Mouse (Mus musculus) right cerebral cortex, adult 18-20 months (tissue): ENCODE results near the gene Cst3.

ENCODE experiments used
- DNase-seq: peaks from one replicate; pipeline ENCODE4 v3.0.0; 2022; ENCODE audit warnings: mixed read lengths

Cst3 gene

GRCm38 (mm10) chr2:148856630-148857400 lies 18.7 kb downstream of the Cst3 start:
- DNase-seq: no peak

GRCm38 (mm10) chr2:148851116-148851906 lies 24.2 kb downstream of the Cst3 start:
- DNase-seq: peak; percentile 78

GRCm38 (mm10) chr2:148839224-148839623 lies 36.3 kb downstream of the Cst3 start:
- no peak for DNase-seq

GRCm38 (mm10) chr2:148838075-148838777 lies 37.3 kb downstream of the Cst3 start:
- DNase-seq: no peak

GRCm38 (mm10) chr2:148834912-148835311 lies 40.6 kb downstream of the Cst3 start, which contains the start of gene Cst9:
Gene Cst9, plus strand, starts transcription at chr2:148835147.
- no peak for DNase-seq

- DNase-seq: no peak
Observed at GRCm38 (mm10) chr2:148825986-148826385, 49.5 kb downstream of the Cst3 start.
